Mouse (Mus musculus): ENCODE measurements at regions not wholly inside any gene's neighbourhood (a gene's known extent, or its start where the extent isn't known, plus 50 kb on each side); places are given as distances from the start of the nearest gene placed in this dataset.

DNA sequence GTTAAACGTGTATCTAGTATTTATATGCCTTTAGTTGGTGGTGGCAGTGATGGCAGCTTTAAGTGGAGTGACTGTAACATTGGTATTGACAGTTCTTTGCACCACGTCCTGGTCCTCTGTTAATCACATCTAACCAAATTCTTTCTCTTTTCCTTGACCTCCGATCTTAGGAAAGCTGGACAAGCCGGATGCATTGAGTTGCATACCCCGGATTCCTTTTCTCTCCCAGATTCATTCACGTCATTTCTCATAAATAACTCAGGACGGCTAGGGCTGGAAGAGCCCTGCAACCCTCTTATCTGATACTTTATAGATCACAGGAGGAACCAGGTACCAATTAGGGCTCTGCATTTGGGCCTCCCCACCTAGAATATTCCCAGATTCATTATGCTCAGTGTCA is 91.5 kb upstream of the Slc1a3 start:
- H3K9me3 ChIP-seq (ENCODE audit: control insufficient read depth, low read length), result no peaks in the 10 kb centered on the region
- no peaks in the 10 kb centered on the region for H3K27me3 ChIP-seq (ENCODE audit: control insufficient read depth, insufficient read depth, low read length)
- no peak overlapping the region for H3K9ac ChIP-seq (ENCODE audit: low read length)
- no peaks in the 10 kb centered on the region for H3K4me1 ChIP-seq (replicated peaks; ENCODE audit: control insufficient read depth, insufficient read depth)
- ATAC-seq (ENCODE audit: low FRiP score, low TSS enrichment) (no peak), DNase-seq (ENCODE audit: low spot score) (no peak)
- WGBS, result 44% methylated on average over 7 of the region's 7 CpGs
- H3K36me3 ChIP-seq (ENCODE audit: control insufficient read depth, insufficient read depth, low read length), result no peaks in the 10 kb centered on the region
- no peak overlapping the region for H3K4me2 ChIP-seq (replicated peaks; ENCODE audit: low read depth)
- TF ChIP-seq CTCF (IDR thresholded peaks at IDR 0.05; ENCODE audit: low read depth) (no peak), EP300 (optimal IDR thresholded peaks at IDR 0.05) (no peak)
- H3K4me3 ChIP-seq (ENCODE audit: low read depth, low read length), result no peak overlapping the region
- no peak overlapping the region for H3K27ac ChIP-seq (replicated peaks)

DNA sequence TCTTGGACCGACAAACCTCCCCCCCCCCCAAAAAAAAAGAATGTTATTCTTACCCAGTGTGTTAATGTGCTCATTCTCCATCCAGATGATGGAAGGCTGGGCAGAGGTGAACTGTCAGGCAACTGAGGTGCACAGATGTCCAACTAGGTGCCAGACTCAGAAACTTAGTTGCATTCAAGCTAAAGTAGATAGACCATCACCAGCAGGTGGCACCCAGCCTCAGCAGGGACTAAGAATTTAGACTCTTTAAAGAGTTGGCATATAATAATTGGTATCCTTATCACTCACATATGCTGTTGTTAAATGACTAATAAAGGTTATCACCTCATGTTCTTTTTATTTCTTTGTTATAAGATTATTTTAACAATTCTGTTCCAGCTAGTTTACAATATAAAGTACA is 86.5 kb upstream of the Slc1a3 start:
- no peak overlapping the region for H3K4me2 ChIP-seq (replicated peaks; ENCODE audit: low read depth)
- H3K27ac ChIP-seq (replicated peaks), result no peak overlapping the region
- H3K36me3 ChIP-seq (ENCODE audit: control insufficient read depth, insufficient read depth, low read length), result no peaks in the 10 kb centered on the region
- H3K9me3 ChIP-seq (ENCODE audit: control insufficient read depth, low read length), result no peaks in the 10 kb centered on the region
- H3K4me3 ChIP-seq (ENCODE audit: low read depth, low read length), result no peak overlapping the region
- no peak for DNase-seq (ENCODE audit: low spot score)
- H3K4me1 ChIP-seq (replicated peaks; ENCODE audit: control insufficient read depth, insufficient read depth), result no peaks in the 10 kb centered on the region
- peak; percentile 46 for TF ChIP-seq CTCF (IDR thresholded peaks at IDR 0.05; ENCODE audit: low read depth)
- no peak for TF ChIP-seq EP300 (optimal IDR thresholded peaks at IDR 0.05)
- no peak overlapping the region for H3K9ac ChIP-seq (ENCODE audit: low read length)
- H3K27me3 ChIP-seq (ENCODE audit: control insufficient read depth, insufficient read depth, low read length), result no peaks in the 10 kb centered on the region
- 88% methylated on average over 1 of the region's 1 CpGs for WGBS
- no peak for ATAC-seq (ENCODE audit: low FRiP score, low TSS enrichment)

DNA sequence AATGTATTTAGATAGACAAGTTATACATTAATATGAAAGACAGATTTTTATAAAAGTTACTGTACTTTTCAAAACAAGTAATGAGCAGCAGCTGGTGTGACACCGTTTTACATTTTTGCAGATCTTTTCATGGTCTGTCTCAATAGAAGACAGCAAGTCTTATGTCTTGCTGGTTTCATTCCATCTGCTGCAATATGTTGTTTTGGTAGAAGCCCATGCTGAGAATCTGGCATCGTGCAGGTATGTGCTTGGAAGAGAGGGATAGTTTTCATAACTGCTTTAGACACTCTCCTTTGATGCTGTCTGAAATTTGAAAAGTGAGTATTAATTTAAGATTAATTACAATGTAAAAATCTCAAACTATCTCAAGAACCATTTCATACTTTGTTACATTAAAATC is 81.5 kb upstream of the Slc1a3 start:
- TF ChIP-seq EP300 (optimal IDR thresholded peaks at IDR 0.05), result no peak
- no peak for TF ChIP-seq CTCF (IDR thresholded peaks at IDR 0.05; ENCODE audit: low read depth)
- ATAC-seq (ENCODE audit: low FRiP score, low TSS enrichment), result no peak

DNA sequence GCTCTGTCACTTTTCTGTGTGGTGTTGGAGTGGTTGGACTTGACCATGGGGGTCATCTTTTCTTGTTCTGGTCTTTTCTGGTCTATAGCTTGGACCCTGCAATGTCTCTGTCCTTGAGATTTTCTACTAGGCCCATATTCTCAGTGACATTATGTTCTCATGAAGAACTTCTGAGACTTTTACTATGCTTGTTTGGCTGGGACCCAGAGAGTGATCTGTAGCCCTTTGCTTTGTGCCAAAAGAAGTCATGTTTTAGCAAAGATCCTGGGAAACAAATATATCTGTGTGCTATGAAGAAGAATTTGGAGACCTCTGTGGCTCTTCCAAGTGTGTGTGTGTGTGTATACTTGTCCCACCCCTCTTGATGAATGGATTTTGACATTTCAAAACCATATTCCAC is 79.4 kb upstream of the Slc1a3 start:
- no peak for TF ChIP-seq EP300 (optimal IDR thresholded peaks at IDR 0.05)
- TF ChIP-seq CTCF (IDR thresholded peaks at IDR 0.05; ENCODE audit: low read depth), result no peak
- Histone ChIP-seq H3K36me3 (ENCODE audit: control insufficient read depth, insufficient read depth, low read length) (no peaks in the 10 kb centered on the region), H3K9ac (ENCODE audit: low read length) (no peak overlapping the region), H3K4me2 (replicated peaks; ENCODE audit: low read depth) (no peak overlapping the region), H3K4me1 (replicated peaks; ENCODE audit: control insufficient read depth, insufficient read depth) (no peaks in the 10 kb centered on the region), H3K27ac (replicated peaks) (no peak overlapping the region), H3K27me3 (ENCODE audit: control insufficient read depth, insufficient read depth, low read length) (no peaks in the 10 kb centered on the region), H3K4me3 (ENCODE audit: low read depth, low read length) (no peak overlapping the region), H3K9me3 (ENCODE audit: control insufficient read depth, low read length) (no peaks in the 10 kb centered on the region)
- DNase-seq (ENCODE audit: low spot score) (no peak), ATAC-seq (ENCODE audit: low FRiP score, low TSS enrichment) (no peak)

More for the DNA sequence above, 81.5 kb upstream of the Slc1a3 start:
- H3K9ac ChIP-seq (ENCODE audit: low read length), result no peak overlapping the region
- H3K4me2 ChIP-seq (replicated peaks; ENCODE audit: low read depth), result no peak overlapping the region
- no peak for DNase-seq (ENCODE audit: low spot score)
- H3K4me3 ChIP-seq (ENCODE audit: low read depth, low read length), result no peak overlapping the region
- no peaks in the 10 kb centered on the region for H3K9me3 ChIP-seq (ENCODE audit: control insufficient read depth, low read length)
- 55% methylated on average over 2 of the region's 2 CpGs for WGBS
- H3K4me1 ChIP-seq (replicated peaks; ENCODE audit: control insufficient read depth, insufficient read depth), result no peaks in the 10 kb centered on the region
- no peaks in the 10 kb centered on the region for H3K36me3 ChIP-seq (ENCODE audit: control insufficient read depth, insufficient read depth, low read length)
- no peaks in the 10 kb centered on the region for H3K27me3 ChIP-seq (ENCODE audit: control insufficient read depth, insufficient read depth, low read length)
- no peak overlapping the region for H3K27ac ChIP-seq (replicated peaks)

DNA sequence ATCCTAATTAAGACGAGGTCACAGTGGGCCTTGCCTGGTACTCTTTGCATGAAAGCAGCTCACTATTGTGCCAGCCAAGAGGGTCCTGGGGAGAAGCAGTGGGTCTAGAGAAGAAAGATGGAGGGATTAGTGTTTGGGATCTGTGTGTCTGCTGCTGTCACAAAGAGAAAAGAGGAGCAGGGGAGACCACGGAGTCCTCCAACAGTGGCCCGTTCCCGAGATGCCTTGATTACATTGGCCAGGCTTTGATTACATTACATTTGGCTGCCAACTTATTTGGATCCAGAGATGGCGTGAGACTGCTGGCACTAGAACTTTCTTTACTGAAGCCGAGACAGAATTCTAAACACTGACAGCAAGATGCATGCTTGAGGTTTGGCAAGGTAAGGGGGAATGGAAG is 78.4 kb upstream of the Slc1a3 start:
- no peak for ATAC-seq (ENCODE audit: low FRiP score, low TSS enrichment)
- no peaks in the 10 kb centered on the region for H3K36me3 ChIP-seq (ENCODE audit: control insufficient read depth, insufficient read depth, low read length)

DNA sequence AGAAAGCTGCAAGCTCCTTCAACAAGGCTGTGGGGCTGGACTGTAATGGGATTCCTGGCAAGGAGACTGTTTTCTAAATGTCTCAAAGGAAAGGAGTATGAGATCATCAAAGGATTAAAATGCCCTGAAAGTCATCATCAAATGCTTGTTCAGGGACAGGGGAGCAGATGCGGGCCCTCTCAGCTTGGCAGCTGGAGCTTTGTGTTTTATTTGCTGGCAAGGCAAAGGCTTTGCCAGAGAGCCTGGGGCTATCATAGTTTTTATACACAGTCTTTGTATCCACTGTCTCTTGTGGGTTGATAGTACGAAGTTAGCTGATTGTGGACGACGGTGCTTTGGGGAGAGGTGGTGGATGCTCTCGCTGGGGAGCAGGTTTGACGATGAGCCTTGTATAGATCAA is 75.0 kb upstream of the Slc1a3 start:
- no peak for ATAC-seq (ENCODE audit: low FRiP score, low TSS enrichment)
- no peak overlapping the region for H3K9ac ChIP-seq (ENCODE audit: low read length)
- 59% methylated on average over 6 of the region's 6 CpGs for WGBS
- H3K27ac ChIP-seq (replicated peaks), result no peak overlapping the region
- H3K4me1 ChIP-seq (replicated peaks; ENCODE audit: control insufficient read depth, insufficient read depth), result no peaks in the 10 kb centered on the region
- no peaks in the 10 kb centered on the region for H3K36me3 ChIP-seq (ENCODE audit: control insufficient read depth, insufficient read depth, low read length)
- no peaks in the 10 kb centered on the region for H3K9me3 ChIP-seq (ENCODE audit: control insufficient read depth, low read length)
- no peaks in the 10 kb centered on the region for H3K27me3 ChIP-seq (ENCODE audit: control insufficient read depth, insufficient read depth, low read length)
- no peak for TF ChIP-seq EP300 (optimal IDR thresholded peaks at IDR 0.05)
- no peak for TF ChIP-seq CTCF (IDR thresholded peaks at IDR 0.05; ENCODE audit: low read depth)
- H3K4me3 ChIP-seq (ENCODE audit: low read depth, low read length), result no peak overlapping the region
- H3K4me2 ChIP-seq (replicated peaks; ENCODE audit: low read depth), result no peak overlapping the region
- DNase-seq (ENCODE audit: low spot score), result no peak

More for the DNA sequence above, 78.4 kb upstream of the Slc1a3 start:
- TF ChIP-seq CTCF (IDR thresholded peaks at IDR 0.05; ENCODE audit: low read depth) (no peak), EP300 (optimal IDR thresholded peaks at IDR 0.05) (no peak)
- 63% methylated on average over 6 of the region's 6 CpGs for WGBS
- Histone ChIP-seq H3K27me3 (ENCODE audit: control insufficient read depth, insufficient read depth, low read length) (no peaks in the 10 kb centered on the region), H3K9ac (ENCODE audit: low read length) (no peak overlapping the region), H3K4me2 (replicated peaks; ENCODE audit: low read depth) (no peak overlapping the region), H3K4me3 (ENCODE audit: low read depth, low read length) (no peak overlapping the region), H3K27ac (replicated peaks) (no peak overlapping the region), H3K9me3 (ENCODE audit: control insufficient read depth, low read length) (no peaks in the 10 kb centered on the region), H3K4me1 (replicated peaks; ENCODE audit: control insufficient read depth, insufficient read depth) (no peaks in the 10 kb centered on the region)
- no peak for DNase-seq (ENCODE audit: low spot score)
